ENCODE assay signal across 20 mouse cellular contexts in the genomic region with DNA sequence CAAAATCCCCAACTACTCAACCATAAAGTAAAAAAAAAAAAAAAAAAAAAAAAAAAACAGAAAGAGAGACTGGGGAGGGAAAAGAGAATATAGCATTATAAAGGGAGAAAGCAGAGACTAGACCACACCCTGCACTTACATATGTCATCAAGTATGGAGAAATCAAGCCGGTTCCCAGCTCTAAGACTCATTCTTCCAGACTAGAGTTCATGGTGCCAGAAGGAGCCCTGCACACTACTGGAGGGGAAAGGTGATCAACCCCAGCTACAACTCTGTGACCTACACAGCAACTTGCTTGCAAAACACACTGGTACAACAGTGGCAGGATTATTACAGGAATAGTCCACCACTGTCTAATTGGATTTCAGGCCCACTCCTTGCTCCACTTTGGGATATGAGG.
"Had no signal": no experiment of that assay in that cellular context is flagged by ENCODE, and none has a peak within 500 bp of the region (broad histone marks: within the 10 kb centered on the region; RNA-seq: fewer than 3 reads in every experiment).

No protein-coding gene starts in this region.

- H3K4me1 ChIP-seq: midbrain, embryonic 12.5 days; neural tube, embryonic 13.5 days; neural tube, embryonic 15.5 days had no signal

- H3K27ac ChIP-seq: macrophage; midbrain, embryonic 12.5 days; neural tube, embryonic 13.5 days; neural tube, embryonic 15.5 days had no signal

- H3K4me2 ChIP-seq: lung, embryonic 14.5 days; midbrain, embryonic 12.5 days; neural tube, embryonic 13.5 days; neural tube, embryonic 15.5 days had no signal

- H3K27me3 ChIP-seq: megakaryocyte, embryonic 14.5 days; midbrain, embryonic 12.5 days; neural tube, embryonic 13.5 days; neural tube, embryonic 15.5 days had no signal

- H3K9ac ChIP-seq: liver, postnatal 0 days; lung, embryonic 14.5 days; midbrain, embryonic 12.5 days; neural tube, embryonic 13.5 days; neural tube, embryonic 15.5 days had no signal

- DNase-seq: liver, postnatal 0 days; lung, embryonic 14.5 days; lung, postnatal 14 days; lung, postnatal 36 days; midbrain, embryonic 14.5 days; retina, postnatal 1 day; right cerebral cortex, adult 18-20 months; right cerebral cortex, postnatal 25 days; right cerebral cortex, postnatal 4 days; spleen, adult 18-20 months; thymus, adult 18-20 months; thymus, postnatal 14 days; thymus, postnatal 36 days had no signal

- H3K9me3 ChIP-seq: megakaryocyte, embryonic 14.5 days; midbrain, embryonic 12.5 days; neural tube, embryonic 13.5 days; neural tube, embryonic 15.5 days had no signal

- H3K4me3 ChIP-seq: megakaryocyte, embryonic 14.5 days; midbrain, embryonic 12.5 days; myocyte; neural tube, embryonic 13.5 days; neural tube, embryonic 15.5 days had no signal

- ATAC-seq: liver, postnatal 0 days; midbrain, embryonic 16.5 days had no signal

- H3K36me3 ChIP-seq: neural tube, embryonic 15.5 days had no signal
